Mouse (Mus musculus) spleen, postnatal 36 days (tissue): ENCODE data around the gene Tmem11.

ENCODE experiments used
- DNase-seq, 2 experiments: peaks; one replicate each; pipeline ENCODE4 v3.0.0; 2022; ENCODE audit warnings: low spot score in 2 of 2, mixed read lengths in 1 of 2

Tmem11 gene

DNA sequence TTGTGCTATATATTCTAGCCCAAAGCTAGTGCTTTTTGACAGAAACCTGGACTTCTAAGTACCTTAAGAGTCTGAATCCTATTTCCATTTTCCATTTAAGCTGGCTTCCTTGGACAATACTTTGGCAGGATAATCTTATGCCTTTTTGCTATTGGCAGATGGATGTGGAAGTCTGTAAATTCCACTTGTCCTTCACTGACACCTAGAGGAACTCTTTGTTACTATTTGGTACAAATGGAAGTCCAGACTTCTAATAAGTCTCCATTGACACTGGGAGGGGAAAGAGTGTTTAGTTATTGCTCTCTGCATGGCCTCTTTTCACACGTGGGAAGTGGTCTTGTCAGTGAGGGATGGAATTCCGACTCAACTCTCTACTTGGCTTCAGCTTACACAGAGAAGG, 50.2 kb downstream of the Tmem11 start:
- no peak for DNase-seq

DNA sequence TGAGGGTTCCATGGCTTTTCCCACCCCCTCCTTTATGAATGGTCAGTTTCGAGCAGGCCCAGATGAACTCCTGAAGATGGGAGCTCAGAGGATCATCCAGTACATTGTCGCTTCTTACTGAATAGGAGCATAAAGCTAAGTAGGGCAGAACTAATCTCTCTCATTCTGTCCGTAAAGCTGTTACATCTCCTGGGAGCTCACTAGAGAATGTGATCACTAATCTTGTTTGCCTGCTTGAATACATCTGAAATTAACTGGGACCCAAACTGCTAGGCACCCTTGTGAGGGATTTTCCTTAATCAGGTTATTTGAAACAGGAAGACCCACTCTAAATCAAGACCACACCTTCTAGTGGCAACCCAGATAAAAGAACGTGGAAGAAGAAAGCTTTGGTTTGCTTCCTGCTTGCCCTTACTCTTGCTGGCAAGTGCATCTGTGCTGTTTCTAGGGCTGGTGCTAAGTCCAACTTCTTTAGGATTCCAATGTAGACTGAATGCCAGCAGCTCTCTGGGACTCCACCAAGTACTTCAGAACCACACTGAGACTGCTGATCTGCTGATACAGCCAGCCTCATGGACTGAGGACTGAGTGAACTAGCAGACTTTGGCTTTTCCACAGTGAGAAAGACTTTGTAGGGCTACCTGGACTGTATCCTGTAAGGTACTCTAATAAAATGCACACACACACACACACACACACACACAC, 51.7 kb downstream of the Tmem11 start:
- DNase-seq, result no peak

GRCm38 (mm10) chr11:60826700-60827099, 52.4 kb downstream of the Tmem11 start:
- DNase-seq, result no peak

DNA sequence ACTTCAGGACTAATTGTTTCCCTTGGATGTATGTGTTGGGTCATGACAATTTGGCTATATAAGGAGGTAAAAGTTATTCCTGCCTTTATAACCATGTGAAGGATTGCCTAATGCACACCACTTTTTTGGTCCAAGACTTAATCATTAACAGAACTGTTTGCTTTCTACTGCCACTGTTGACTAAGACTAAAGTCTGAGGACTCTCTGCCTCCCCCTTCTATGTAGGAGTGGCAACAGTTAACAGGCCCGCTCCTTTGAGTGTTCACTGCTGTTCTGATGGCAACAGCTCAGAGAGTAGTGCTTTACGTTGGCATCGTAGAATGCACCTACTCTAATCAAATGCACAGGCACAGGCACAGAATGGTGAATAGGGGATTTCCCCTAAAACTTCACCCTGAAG, 53.9 kb downstream of the Tmem11 start:
- no peak for DNase-seq

DNA sequence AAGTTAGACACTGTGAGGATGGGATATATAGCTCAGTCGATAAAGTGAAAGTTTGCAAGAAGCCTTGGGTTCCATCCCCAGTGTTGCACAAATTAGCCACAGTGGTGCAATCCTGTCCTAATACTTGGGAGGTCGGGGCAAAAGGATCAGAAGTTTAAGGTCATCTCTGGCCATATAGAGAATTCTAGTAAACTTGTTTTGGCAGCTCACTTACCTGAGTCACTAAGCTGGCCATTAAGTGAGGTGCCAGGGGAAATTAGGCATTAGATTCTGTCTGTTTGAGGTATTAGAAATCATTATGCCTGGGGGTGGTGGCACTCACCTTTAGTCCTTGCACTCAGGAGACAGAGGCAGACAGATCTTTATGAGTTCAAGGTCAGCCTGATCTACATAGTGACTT, 55.3 kb downstream of the Tmem11 start:
- DNase-seq, result no peak

GRCm38 (mm10) chr11:60816398-60816797, 62.7 kb downstream of the Tmem11 start:
- no peak for DNase-seq
